Mouse (Mus musculus) left cerebral cortex, postnatal 36 days (tissue): ENCODE measurements around the gene 1700025C18Rik. TPM values are rescaled to one million over a fixed set of nuclear protein-coding genes. Genes with fewer than 3 reads are reported as not detected.

Source experiments
- DNase-seq, 2 experiments: peaks; one replicate each; pipeline ENCODE4 v3.0.0; 2021 to 2022; ENCODE audit warnings: low spot score in 2 of 2, mixed read lengths in 1 of 2
- intact Hi-C: fragments of 180-260 bp; cut with DNase I; formaldehyde crosslinking; loops from one replicate; pipeline ENCODE4 v1.15.1; 2025
- total RNA-seq, 2 experiments: library from RNA; stranded (reverse); gene quantifications; 2 replicates each; pipeline ENCODE4 v1.2.3; 2021

Gene 1700025C18Rik
- total RNA-seq: not detected

DNA sequence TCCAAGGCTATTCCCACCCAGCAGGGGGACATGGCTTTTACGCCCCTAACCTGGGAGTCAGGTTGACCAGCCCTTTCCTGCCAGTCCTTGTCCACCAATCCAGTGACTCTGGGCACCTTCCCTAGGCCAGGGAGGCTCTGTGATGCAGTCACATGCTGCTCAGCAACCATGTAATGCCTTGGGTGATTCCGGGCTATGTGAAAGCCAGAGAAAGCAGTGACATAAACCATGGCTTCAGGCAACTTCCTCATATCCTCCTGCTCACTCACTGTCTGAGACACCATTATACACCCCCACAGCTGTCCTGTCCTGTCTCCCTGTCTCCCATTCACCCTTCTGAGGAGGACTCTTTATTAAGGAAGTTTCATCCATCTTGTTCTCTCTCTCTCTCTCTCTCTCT is at the start of gene 1700025C18Rik:
Gene 1700025C18Rik (minus strand): TSS at position 101 of the 400 bp plus-strand sequence.
- intact Hi-C loops: no loop called here
- no peak for DNase-seq

DNA sequence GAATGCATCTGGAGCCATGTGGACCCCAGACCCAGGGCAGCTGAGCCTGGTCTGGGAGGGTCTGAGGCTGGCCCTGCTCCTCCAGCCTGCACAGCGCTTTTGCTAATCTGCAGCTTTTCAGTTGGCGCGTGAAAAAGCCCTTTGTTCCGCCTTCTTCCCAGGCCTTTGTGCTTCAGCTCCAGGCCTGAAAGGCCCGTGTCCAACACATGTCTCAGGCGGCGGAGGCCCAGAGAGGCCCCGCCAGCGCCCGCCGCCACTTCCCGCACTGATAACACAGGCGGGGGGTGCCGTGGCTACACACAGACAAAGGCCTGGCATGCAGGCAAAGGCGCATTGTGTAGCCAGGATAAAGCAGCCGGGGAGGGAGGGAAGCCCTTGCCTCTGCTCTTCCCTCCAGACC is 45.5 kb upstream of the 1700025C18Rik start:
- intact Hi-C loops: no loop called here

GRCm38 (mm10) chr2:165133566-165133965 is 43.0 kb upstream of the 1700025C18Rik start:
- DNase-seq: no peak

More for the DNA sequence above, 45.5 kb upstream of the 1700025C18Rik start:
- no peak for DNase-seq

GRCm38 (mm10) chr2:165131428-165131827 is 40.9 kb upstream of the 1700025C18Rik start:
- DNase-seq: no peak
- intact Hi-C loops: no loop called here

More at GRCm38 (mm10) chr2:165133566-165133965, 43.0 kb upstream of the 1700025C18Rik start:
- intact Hi-C loops: no loop called here

DNA sequence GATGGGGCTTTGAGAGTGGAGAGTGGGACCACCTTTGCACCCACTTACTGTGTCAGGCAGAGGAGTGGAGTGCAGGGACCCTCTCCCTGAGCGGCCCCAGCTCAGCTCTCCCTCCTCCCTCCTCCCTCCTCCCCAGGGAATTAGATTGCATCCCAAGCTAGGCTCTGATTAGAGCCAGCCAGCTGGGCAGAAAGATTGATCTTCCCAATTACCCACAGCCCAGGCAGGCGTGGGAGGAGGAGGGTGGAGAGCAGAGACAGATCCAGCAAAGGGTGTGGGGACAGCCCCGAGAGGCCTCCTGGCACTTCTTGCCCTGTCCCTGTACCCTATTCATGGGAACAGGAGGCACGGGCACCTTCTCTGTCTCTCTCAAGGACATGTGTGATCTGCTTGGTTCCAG is 38.6 kb upstream of the 1700025C18Rik start:
- intact Hi-C loops: no loop called here
- no peak for DNase-seq

DNA sequence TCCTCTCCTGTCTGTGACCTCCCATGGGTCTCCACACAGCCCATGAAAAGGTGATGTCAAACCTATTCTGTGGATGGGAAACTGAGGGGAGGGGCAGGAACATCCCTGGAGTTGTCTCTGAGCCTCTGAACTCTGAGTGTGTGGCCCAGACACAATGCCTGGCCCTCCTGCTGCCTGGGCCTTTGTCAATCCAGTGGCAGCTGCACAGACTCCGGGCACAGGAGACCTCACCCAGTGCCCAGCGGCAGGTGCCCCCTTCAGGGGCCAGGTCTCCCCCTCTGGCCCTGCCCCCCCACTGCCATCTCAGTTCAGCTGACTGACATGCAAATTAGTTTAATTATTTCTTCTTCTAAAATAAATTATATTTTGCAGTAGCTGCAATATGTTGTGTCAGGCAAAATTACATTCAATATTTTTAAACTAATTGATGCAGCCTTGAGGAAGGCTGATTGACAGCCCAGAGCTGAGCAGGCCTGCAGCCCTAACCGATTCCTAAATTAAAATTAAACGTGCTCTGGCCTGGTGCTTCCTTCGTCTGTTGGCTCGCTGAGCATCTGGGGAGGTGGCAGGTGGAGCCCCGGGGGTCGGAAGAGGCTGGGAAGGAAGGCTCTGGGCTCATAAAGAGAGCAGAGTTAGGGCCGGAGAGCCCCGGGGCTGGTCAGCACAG is 36.5 kb upstream of the 1700025C18Rik start:
- intact Hi-C loops: no loop called here

GRCm38 (mm10) chr2:165121206-165121840 is 30.8 kb upstream of the 1700025C18Rik start:
- DNase-seq: no peak
- intact Hi-C loops: no loop called here

More for the DNA sequence above, 36.5 kb upstream of the 1700025C18Rik start:
- DNase-seq: no peak

- intact Hi-C loops: no loop called here
- no peak for DNase-seq
Observed at GRCm38 (mm10) chr2:165120765-165121164, 30.2 kb upstream of the 1700025C18Rik start.

DNA sequence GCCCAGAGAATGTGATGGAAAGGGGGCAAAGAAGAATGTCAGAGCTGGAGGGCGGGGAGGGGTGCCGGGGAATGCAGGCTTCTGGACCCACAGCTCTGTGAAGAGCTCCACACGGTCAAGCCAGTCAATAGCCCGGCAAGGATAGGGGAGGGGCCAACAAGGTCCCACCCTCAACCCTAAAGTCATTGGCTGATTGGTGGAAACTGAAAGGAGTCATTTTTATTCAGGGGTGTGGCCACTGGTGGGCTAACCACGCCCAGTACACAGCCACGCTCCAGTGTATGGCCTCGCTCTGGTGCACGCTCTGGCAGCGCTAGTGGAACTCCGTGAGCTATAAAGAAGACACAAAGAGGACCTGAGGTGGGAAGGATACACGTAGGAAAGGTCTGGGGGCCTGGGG is 23.2 kb upstream of the 1700025C18Rik start:
- intact Hi-C loops: no loop called here
- no peak for DNase-seq

GRCm38 (mm10) chr2:165112149-165112548 is 21.6 kb upstream of the 1700025C18Rik start:
- intact Hi-C loops: no loop called here
- peak; percentile 53 to 54 for DNase-seq

DNA sequence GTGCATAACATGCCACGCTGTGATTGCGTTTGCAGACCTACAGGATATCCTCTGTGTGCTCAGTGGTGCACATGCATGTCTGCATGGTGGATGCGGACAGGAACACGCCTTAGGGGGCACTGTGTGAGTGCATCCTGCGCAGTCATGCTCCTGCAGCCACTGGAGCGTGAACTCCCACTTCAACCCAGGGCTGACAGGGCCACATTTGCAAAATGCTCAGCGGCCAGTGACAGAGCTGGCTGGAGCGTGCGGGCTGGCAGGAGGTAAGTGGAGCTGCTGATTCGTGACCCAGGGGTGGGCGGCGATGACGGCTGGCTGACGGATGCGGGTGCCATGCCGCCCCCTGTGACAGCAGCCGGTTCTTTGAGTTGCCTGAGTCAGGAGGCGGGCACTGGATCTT is 16.0 kb upstream of the 1700025C18Rik start:
- intact Hi-C loops: no loop called here
- no peak for DNase-seq

DNA sequence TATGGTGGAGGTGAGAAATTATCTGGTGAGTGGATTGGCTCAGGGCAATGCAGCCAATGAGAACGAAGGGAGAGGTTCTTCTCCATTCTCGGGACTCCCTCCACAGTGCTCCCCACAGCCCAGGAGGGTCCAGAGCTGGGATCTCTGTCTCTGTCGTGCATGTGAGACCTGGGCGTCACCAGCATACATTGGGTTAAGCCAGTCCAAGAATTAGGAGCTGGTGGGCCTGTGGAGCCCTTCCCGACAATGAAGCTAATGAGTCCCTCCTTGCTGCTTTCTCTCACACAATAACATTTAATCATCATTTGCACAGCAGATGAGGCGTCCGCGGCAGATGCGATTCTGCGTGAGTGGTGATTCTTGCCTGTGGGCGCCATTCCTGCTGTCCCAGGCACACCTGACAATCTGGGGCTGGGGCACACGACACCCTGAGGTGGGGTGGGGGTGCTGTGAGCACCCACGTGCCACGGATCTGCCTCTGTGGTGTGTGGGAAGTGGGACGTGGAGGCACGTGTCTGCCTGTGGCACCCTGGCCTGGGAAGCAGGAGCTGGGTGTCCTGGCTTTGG is 15.0 kb upstream of the 1700025C18Rik start:
- DNase-seq: peak in 1 of 2 experiments; percentile 24
- intact Hi-C loops: no loop called here

- DNase-seq: no peak
- intact Hi-C loops: no loop called here
Observed at GRCm38 (mm10) chr2:165102920-165103319, 12.4 kb upstream of the 1700025C18Rik start.

DNA sequence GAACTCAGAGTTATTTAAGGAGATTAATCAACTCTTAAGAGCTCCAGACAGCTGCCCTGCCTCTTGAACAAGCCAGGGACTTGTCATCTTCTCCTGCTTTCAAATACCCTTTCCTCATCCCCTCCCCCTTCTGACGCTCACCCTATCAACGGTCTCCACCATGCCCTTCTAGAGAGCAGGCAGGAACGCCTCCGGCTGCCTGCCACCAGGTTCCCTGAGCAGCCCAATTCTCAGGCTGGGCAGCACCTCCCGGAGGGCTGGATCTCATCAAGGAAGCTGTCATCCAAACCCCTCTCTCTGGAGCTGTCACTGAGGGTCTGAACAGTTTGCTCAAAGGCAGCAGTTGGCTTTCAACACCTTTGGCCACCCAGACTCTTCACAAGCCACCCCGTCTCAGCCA is 10.2 kb upstream of the 1700025C18Rik start:
- no peak for DNase-seq
- intact Hi-C loops: no loop called here

DNA sequence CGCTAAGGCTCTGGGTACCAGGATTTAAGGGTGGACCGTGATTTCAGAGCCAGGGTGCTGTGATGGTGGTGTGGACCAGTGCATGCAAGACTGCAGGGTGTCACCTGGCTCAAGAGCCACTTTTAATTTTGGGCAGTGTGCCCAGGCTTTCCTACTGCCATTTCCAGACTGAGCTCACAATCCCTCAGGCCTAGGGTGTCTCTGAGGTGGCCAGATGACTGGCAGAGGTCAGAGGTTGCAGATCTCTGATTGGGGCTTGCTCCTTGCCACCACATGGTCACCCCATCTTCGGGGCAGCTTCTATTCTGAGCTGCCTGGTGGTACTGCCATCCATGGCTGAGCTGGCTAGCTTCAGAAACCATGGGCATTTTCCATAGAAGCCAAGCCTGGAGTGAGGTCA is 8.3 kb upstream of the 1700025C18Rik start:
- no peak for DNase-seq
- intact Hi-C loops: no loop called here

- no peak for DNase-seq
- intact Hi-C loops: no loop called here
Observed at GRCm38 (mm10) chr2:165096367-165096766, 5.8 kb upstream of the 1700025C18Rik start.

GRCm38 (mm10) chr2:165092393-165092792 is 1.8 kb upstream of the 1700025C18Rik start:
- intact Hi-C loops: no loop called here
- no peak for DNase-seq

DNA sequence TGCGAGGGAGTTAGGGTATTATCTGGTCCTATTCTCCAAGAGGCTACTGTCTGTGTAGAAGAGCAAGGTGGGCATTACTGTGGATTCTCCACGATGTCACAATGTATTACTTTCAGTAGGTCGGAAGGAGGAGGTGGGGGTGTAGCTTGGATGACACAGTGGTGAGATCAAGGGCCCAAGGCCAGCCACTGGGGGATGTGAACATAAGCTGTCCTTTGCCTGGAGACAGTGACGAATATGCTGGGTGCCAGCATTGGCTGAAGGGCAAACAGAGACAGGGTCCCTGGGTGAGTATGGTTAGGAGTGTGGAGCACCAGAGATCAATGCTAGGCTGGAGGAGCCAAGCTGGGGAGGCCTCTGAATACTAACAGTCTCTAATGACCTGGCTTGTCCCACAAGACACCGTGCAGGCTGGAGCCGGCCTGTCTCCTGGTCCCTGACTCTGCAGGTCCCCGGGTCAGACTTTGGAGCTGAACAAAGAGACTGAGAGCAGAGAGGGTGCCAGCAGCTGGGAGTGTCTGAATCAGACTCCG is 949 bp upstream of the 1700025C18Rik start:
- no peak for DNase-seq
- intact Hi-C loops: no loop called here

- no peak for DNase-seq
- intact Hi-C loops: no loop called here
Observed at GRCm38 (mm10) chr2:165089470-165089869, 1.1 kb downstream of the 1700025C18Rik start.

GRCm38 (mm10) chr2:165086634-165087033 is 3.9 kb downstream of the 1700025C18Rik start:
- DNase-seq: no peak
- intact Hi-C loops: no loop called here

- no peak for DNase-seq
- intact Hi-C loops: no loop called here
Observed at GRCm38 (mm10) chr2:165081257-165081656, 9.3 kb downstream of the 1700025C18Rik start.
